Mouse (Mus musculus) retina, embryonic 14.5 days (tissue): ENCODE data around the gene Sema3f.

ENCODE experiments used
- DNase-seq: peaks from one replicate; pipeline ENCODE4 v3.0.0-alpha.2; 2015; ENCODE audit warnings: low spot score

Gene Sema3f

GRCm38 (mm10) chr9:107709697-107710483, at the start of gene Sema3f:
Sema3f (minus strand) TSS chr9:107710475.
- DNase-seq = peak; percentile 88

GRCm38 (mm10) chr9:107759593-107759992, 49.3 kb upstream of the Sema3f start:
- DNase-seq = no peak

GRCm38 (mm10) chr9:107750378-107750777, 40.1 kb upstream of the Sema3f start:
- DNase-seq = no peak

DNA sequence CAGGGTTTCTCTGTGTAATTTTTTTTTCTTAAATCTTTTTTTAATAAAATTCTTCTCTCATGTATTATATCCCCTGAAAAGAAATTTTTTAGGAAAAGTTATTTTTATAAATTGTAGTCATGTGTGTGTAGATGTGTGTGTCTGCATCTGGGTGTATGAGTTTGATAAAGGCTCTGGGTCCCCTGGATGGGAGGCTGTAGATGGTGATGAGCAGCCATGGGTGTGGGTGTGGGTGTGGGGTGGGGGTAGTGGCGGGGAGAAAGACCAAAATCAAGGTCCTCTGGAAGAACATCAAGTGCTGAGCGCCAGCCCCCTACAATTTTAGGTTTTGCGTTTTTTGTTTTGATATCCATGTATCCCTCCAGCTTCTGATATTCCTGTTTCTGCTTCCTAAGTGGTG, 37.8 kb upstream of the Sema3f start:
- no peak for DNase-seq

DNA sequence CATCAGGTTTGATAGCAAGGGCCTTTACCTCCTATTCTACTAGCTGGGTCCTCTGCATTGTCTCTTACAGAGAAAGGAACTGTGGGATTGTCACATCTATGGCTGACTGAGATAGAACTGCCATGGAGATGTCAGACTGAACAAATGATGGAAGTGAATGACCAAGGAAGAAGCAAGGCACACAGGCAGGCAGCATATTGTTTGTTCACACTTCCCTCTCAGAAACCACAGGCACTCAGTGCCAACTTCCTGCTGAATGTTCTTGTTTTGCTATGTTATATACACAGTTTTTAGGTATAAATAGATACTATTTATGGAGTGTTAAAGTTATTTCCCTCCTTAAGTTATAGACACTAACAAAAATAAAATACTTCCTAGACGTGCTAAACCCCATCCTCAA, 37.0 kb upstream of the Sema3f start:
- DNase-seq = no peak

- DNase-seq = no peak
Measured at GRCm38 (mm10) chr9:107746679-107747078, 36.4 kb upstream of the Sema3f start.

DNA sequence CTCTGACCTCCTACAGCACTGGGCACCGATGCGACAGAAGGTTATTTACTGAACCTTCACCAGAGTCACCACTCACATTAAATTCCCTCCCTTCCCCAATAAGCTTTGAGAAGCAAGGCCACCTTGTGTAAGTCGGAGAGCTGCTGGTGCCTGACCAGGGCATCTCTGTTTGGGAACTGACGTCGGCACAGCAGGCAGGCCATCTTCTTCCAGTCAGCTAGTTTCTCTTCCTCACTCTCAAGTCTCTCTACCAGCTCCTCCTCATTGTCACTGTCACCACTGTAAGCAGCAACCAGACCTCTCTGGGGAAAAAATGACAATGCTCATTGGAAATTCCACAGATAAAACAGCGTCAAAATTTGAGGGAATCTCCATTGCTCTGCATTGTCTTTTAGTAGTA, 33.8 kb upstream of the Sema3f start:
- no peak for DNase-seq

DNA sequence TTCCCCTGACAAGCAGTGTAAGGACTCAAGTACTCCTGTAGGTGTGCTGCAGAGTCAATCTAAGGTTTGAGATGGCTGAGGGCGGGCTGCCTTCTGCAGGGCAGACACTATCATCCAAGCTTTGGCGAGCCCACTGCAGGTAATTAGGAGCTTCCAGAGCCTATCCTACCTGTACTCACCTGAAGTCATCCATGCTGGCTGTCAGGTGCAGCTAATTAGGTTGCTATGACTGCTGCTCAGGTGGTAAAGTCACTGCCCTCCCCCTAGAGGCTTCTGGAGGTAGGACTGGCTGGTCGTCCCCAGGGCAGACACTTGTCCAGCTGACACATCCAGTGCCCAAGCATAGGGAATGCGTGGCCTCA, 28.5 kb upstream of the Sema3f start:
- peak; percentile 65 for DNase-seq

DNA sequence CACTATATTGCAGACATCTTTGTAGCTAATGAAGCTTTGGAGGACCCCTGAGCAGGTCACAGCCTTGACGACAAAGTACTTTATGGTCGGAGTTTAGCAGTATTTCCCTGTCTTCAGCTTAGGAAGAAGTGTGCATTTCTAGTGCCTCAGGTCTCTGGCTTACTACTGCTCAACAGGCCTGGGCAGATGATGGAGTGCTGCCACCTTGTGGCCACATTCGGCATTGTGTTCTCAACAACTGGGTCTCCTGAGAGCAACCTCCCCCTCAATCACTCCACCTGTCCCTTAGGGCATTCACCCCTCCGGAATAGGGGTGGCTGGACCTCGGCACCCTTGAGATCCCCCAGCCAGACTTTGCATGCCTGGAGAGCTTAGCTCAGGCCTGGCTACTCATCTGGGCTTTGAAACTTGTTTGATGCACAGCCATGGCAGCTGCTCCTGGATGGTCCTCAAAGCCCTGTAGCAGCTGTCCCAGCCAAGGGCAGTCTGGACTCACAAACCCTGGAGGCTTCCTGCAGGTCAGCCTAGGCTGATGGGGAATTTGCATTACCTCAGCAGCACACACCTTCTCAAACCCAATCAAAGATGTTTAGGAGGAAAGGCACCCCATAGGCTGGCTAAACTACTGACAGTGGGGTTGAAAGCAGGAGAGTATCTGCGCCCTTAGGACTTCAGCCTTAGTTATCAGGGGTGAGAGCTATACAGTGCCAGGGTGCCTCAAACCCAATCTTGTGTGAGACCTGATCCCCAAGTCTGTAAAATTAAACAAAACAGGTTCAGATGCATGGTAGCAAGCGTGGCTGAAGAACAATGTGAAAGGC, 28.0 kb upstream of the Sema3f start:
- peak; percentile 97 for DNase-seq

DNA sequence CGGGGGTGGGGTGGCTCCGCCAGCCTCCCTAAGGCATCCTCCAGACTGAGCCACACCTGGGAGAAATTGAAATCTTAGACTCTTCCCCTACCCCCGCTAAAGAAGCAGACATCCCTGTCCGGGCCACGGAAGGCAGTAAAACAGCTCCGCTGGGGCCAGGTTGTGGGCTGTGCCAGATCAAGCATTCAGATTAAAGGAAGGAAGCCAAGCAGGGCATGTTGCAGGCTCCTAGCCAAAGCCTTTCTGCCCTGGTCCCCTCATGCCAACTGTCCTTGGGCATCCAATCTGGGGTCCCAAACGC, 25.9 kb upstream of the Sema3f start:
- peak; percentile 38 for DNase-seq

GRCm38 (mm10) chr9:107735356-107736184, 25.3 kb upstream of the Sema3f start:
- peak; percentile 69 for DNase-seq

- DNase-seq = peak; percentile 56
Measured at GRCm38 (mm10) chr9:107734567-107734971, 24.3 kb upstream of the Sema3f start.

- peak; percentile 42 for DNase-seq
Measured at GRCm38 (mm10) chr9:107729709-107730108, 19.4 kb upstream of the Sema3f start.

GRCm38 (mm10) chr9:107728919-107729670, 18.8 kb upstream of the Sema3f start:
- DNase-seq = peak; percentile 33

- DNase-seq = no peak
Measured at GRCm38 (mm10) chr9:107727041-107727440, 16.8 kb upstream of the Sema3f start.

- DNase-seq = no peak
Measured at GRCm38 (mm10) chr9:107724796-107725195, 14.5 kb upstream of the Sema3f start.

DNA sequence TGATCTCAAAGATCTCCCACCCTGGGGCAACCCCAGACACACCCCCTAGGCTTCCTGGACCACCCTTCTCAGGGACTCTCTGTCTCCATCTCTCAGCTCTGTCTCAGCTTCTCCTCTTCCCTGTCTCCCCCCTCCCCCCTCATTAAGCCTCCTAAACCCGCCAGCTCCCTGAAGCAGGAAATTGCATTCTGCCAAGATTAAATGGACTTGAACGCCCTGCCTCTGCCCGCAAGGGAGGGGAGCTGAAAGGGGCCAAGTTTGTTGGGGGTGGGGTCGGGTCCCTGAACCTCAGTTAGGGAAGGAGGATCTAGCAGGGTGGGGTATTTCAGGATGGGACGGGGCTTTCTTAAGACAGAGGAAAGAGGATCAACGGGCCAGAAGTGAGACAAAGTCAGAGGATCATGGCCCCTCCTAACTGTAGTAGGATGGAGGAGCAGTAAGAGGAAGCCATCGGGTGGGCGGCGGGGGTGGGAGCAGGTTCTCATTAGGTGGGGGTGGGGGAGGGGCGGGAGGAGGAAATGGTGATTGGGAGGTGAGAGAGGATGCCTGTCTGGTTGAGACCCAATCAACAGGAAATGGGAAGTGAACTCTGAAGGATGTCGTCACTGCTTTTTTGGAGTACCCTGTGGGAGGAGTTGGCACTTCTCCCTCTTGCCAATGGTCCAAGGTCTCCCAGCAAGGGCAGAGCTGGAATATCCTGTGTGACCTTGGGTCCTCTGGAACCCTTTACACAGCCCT, 13.7 kb upstream of the Sema3f start:
- peak; percentile 63 for DNase-seq

- DNase-seq = peak; percentile 28
Measured at GRCm38 (mm10) chr9:107723292-107723691, 13.0 kb upstream of the Sema3f start.

GRCm38 (mm10) chr9:107718781-107719540, 8.7 kb upstream of the Sema3f start:
- no peak for DNase-seq

DNA sequence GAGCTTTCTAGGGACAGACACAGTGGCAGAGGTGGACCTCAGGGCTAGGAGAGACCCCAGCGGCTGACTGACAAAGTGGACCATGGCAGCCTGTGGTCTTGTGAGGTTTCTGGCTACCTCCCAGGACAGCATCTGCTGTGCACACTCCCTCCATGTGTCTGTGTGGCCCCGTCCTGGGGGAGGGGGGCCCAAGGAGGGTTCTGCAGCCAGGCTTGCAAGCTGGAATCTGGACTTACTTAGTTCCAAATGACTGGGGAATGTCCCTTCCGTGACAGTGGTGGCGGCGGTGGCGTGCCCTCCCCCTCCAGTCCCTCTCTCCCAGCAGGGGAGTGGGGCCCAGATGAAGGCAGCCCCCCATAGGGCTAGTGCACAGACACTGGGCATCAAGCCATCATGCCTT, 6.7 kb upstream of the Sema3f start:
- DNase-seq = no peak
